Mouse (Mus musculus) hematopoietic stem cell, adult 5-6 weeks (primary cell): Measurements from ENCODE around the gene Nkx3-2. TPM values are rescaled to one million over a fixed set of nuclear protein-coding genes. Genes with fewer than 3 reads are reported as not detected.

Experiments used
- ATAC-seq, 2 experiments: fragments of 125-278 bp in 1 of 2; replicated peaks in 1 of 2; 2 replicates each; pipeline ENCODE4 v1.8.0; 2016 to 2017; ENCODE audit warnings: inconsistent platforms in 2 of 2, mild to moderate bottlenecking in 2 of 2, moderate number of reproducible peaks in 2 of 2, low read depth in 1 of 2, moderate TSS enrichment in 1 of 2; ENCODE audit not compliant: low FRiP score in 2 of 2, poor library complexity in 2 of 2, severe bottlenecking in 2 of 2, insufficient read depth in 1 of 2, low TSS enrichment in 1 of 2
- total RNA-seq: library from RNA; stranded (forward); fragments of 172-1452, 232-1000 nt; gene quantifications from 2 replicates; pipeline ENCODE4 v1.2.3, GENCODE M21; 2017

The Nkx3-2 gene
- total RNA-seq, 1 experiment from 2014 or later: not detected

GRCm38 (mm10) chr5:41744898-41745780 lies 19.2 kb downstream of the Nkx3-2 start:
- no peak for ATAC-seq

GRCm38 (mm10) chr5:41744234-41744633 lies 20.1 kb downstream of the Nkx3-2 start:
- ATAC-seq: no peak

GRCm38 (mm10) chr5:41738817-41739216 lies 25.5 kb downstream of the Nkx3-2 start:
- peak; percentile 87 to 89 for ATAC-seq

- ATAC-seq: no peak
These were observed 27.3 kb downstream of the Nkx3-2 start for GRCm38 (mm10) chr5:41737039-41737438.

GRCm38 (mm10) chr5:41727017-41727416 lies 37.3 kb downstream of the Nkx3-2 start:
- ATAC-seq: no peak

- no peak for ATAC-seq
These were observed 38.7 kb downstream of the Nkx3-2 start for GRCm38 (mm10) chr5:41725573-41725972.

Other genes with a start within 250 kb of the Nkx3-2 start
- 30.4 and 60.7 TPM in 2 replicates for gene Rab28, start 56.3 kb downstream of the Nkx3-2 start, total RNA-seq
- gene Bod1l, start 79.8 kb upstream of the Nkx3-2 start, total RNA-seq: 52.0 and 57.3 TPM in 2 replicates